Mouse (Mus musculus) retina, postnatal 7 days (tissue): ENCODE data around the gene Majin.
A peak's percentile ranks its signal among the peaks of the same experiment; 100 is the strongest.

ENCODE experiments used
- DNase-seq: peaks from one replicate; pipeline ENCODE4 v3.0.0-alpha.2; 2012; ENCODE audit warnings: low read depth, low spot score

Majin gene

DNA sequence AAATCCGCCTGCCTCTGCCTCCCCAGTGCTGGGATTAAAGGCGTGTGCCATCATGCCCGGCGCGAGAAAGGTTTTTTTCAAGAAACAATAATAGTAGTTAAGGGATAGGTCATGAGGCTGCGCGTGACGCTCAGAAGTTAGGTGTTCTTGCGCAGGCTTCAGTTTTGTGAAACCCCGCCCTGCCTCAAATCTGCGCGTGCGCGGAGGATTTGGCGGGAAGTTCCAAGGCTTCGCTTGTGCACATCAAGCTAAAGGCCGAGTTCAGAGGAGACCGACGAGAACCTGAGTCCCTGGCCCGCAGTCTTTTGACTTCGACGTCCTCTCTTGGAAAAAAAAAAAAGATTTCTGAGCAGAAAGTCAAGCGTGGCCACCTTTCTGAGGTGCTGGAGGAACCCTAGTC is at the start of gene Majin:
TSS of gene Majin (plus strand) at position 258 of the 400 bp plus-strand sequence.
- no peak for DNase-seq

DNA sequence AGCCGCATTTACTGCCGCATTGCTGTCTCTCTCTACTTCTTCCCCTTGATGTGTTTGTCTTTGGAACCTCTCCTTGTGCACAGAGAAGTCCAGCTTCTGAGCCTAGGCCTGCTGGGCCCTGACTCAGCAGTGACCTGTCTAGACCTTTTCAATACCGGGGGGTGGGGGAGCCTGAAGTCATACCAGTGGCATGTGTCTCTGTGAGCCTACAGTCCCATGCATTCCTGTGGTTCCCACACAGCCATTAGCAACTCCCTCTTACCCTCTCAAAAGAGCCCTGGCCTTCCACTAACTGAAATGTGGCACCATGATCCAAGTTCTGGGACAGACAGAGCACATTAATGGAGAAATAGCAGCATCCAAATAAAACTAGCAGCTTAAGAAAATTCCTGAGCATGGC is 47.8 kb upstream of the Majin start:
- DNase-seq, result no peak

DNA sequence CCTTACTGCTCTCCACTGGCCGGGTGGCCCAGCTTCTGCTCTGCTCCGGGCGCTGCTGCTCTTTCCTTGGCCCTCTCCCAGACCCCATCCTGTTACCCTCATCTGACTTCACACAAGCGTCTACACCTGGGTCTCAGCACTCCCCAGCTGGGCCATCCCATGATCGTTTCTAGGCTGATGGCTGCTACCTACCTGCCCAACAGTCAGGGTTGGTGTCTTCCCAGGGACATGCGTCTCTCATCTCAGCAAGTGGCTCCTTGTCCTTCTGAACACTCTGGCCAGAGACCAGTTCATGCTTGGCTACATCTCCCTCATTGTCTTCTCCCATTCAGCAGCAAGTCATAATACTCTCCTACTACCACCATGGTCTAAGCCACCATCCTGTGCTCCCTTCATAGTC is 44.5 kb upstream of the Majin start:
- no peak for DNase-seq

DNA sequence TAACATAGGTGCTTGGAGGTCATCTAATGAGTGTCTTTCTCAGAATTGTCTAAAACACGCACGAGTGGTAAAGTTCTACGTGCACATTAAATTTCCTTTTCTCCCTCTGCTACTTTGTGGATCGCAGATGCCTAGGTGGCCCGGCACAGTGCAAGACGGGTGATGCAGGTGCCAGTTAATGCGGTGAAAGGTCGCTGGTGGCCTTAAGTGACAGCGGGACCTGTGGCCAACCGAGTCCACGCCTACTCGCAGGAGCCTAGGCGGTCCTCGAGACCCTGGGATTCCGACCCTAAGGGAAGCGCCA is 43.9 kb upstream of the Majin start:
- DNase-seq, result no peak

DNA sequence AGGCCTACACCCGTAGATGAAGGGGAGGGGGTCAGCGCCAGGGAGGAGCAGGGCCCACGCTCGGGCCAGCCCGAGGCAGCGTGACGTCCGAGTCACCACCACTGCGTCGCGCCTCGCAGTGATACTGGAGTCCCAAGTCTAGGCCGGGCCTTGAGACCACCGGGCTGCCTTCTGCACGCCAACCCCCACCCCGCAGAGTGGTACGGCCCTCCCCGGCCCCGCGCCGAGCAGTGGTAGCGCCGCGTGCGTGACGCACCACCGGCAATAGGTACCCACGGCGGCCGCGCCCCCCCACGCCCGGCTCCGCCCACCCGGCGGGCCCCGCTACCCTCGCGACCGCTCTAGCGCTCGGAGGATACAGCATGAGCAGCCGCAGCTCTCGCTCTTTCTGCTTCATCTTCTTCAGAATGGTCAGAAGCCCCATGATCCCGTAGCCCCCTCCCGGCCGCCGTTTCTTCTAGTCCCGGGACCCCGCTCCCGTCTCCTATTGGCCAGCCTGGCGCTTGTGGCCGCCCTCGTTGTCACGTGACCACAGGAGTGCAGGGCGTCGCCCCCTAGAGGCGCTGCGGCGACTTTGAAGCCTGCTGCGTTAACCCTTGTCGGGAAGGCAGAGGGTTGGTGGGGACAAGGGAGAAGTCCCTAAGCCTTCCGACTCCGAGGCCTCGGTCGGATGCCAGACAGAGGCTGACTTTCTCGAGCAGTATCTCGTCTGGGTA is 43.4 kb upstream of the Majin start, which contains the start of gene Batf2:
TSS of gene Batf2 (plus strand) at position 306 of the 716 bp plus-strand sequence.
- peak; percentile 91 for DNase-seq

DNA sequence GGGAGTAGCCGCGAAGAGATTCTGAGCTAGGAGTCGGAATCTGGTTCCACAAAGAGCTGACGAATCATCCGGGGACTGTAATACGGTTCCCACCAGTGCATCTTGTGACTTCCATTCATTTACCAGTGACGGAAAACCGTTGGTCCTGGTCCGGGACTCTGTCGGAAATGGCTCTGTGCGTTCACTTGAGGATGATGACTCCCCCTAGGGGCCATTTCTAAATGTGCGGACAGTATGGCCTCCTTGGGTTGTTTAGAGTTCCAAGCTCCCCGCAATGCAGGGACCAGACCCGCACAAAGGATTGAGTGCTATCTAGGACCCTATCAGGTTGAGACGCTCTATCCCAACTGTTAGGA is 42.8 kb upstream of the Majin start, which contains the start of gene Arl2:
TSS of gene Arl2 (minus strand) at position 155 of the 356 bp plus-strand sequence.
- peak; percentile 82 for DNase-seq

DNA sequence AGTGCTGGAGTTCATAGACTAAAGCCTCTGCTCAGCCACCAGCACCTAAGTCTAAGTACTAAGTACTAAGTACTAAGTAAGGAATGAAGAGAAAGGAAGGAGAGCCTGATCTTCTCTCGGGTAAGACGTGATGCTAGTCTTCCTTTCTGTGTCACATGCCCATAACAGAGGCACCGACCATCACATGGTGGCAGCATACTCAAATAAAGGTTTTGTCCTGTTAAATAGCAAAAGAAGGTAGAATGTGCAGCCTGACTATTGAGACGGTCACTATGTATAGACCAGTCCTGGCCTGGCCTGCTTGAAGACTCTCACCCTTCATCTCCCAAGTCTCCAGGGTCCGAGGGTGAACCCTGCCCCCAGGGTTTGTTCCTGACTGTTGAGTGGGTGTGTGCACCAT is 39.3 kb upstream of the Majin start:
- DNase-seq, result no peak

DNA sequence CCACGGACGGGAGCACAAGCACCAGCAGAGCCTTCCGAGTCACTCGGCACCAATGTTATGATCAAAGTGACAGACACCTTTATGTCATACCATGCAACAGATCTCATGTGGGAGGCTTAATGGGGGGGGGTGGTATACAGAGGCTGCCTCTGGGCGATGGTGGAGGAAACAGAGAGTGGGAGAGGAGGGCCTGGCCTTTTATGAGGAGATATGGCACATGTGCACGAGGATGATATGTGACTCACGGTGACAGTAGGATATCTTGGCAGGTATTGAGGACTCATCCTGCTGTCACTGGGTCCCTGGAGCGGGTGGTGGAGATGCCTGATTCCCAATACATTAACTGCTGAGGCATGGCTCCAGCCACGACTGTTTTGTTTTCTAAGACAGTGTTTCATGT is 29.0 kb upstream of the Majin start:
- no peak for DNase-seq

DNA sequence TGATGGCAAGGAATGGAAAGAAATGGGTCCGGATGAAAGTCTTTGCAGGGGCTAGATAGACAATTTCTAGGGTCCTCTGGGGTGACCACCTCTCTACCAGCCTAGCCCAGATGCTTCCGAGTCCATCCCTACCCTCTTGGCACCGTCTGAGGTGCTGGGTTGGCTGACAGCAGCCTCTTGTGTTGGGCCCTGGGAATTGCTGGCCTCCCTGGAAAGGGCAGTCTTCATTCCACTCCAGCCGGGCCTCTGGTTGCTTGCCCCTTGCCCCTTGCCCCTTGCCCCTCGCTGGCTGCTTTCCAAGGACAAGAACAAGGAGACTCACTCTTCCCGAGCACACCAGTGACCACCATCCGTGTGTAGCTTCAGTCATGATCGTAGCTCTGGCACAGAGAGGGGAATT is 27.8 kb upstream of the Majin start:
- no peak for DNase-seq

DNA sequence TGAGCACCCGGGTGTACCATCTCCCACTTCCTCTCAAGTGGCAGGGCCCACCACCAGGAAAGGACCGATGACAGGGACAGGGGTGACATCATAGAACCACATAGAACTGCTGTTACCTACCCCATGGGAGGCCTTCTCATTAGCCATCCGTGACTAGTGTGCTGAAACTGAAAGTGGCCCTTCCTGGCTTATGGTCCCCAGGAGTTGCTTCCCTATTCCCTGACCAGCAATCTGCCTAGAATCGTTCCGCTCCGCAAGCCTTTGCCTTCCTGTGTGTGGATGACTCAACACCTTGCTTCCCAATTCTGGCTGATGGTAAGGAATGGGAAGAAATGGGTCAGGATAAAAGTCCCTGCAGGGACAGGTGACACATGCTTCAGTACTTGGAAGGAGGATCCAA is 27.0 kb upstream of the Majin start:
- no peak for DNase-seq

DNA sequence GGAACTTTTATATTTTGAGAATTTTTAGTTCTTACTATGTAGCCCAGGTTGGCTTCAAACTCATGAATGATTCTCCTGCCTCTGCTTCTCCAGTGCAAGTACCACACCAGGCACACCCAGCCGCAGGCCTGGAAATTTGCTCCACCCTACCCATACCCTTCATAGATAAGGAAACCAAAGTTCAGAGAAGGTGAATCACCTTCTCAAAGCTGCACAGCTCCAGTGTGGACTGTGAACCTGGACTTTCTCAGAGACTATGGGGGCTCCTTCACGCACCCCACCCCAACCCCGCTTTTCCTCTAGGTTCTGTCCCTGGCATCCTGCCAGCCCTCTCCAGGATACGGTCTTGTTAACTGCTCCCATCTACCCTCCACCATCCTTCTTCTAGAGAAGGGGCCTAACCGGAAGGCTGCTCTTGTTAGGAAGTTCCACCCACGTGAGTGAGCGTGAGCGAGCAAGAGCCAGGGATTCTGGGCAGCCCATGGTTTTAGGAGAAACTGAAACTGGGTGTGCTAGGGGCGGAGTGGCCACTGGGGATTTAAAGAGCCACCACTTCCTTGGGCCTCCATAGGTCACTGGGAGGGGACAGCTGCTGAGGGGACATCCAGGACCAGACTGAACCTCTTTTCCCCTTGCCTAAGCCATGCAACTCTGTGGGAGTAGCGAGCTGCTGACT is 20.2 kb upstream of the Majin start:
- no peak for DNase-seq

DNA sequence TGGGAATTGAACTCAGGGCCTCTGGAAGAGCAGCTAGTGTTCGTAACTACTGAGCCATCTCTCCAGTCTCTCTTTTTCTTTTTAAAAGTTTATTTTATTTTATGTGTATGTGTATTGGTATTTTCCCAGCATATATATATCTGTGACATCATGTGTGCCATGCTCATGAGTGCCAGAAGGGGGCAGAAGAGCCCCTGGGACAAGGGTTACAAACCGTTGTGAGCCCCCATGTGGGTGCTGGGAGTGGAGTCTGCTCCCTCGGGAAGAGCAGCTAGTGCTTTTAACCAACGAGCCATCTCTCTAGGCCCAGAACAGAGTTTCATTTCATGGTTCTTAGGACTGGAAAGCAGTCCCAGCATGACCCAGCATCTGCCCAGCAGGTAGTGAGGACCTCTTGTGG is 17.4 kb upstream of the Majin start:
- DNase-seq, result no peak

DNA sequence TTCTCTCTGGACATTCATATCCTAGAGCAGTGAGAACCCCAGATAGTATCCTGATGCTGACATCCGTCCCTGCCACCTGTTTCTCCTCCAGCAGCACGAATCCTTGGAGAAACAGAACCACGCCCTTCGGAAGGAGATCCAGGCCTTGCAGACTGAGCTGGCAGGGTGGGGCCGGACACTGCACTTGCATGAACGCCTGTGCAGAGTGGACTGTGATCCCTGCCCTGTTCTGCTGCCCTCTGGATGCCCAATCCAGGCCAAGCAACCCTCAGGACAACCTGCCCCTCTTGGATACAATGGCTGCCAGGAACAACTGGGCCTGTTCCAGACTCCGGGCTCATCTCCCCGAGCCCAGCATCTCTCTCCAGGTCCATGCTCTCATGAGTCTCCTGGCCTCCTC is 13.0 kb upstream of the Majin start:
- no peak for DNase-seq

DNA sequence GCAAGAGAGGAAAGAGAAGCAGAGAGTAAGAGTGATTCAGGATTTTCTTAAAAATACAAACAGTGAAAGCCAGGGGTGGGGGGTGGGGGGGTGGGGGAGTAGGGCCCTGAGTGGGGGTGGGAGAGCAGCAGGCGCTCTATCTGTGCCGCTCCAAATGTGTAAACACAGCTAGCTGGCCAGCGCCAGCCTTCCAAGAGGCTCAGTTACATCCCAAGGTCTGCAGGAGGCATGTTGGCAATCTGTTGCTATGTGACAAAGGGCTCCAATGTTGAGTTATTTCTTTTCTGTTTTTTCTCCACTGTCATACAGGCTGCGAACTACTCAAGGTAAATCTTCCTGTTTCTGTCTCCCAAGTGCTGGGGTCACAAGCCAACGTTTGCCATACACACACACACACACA is 9.4 kb upstream of the Majin start:
- no peak for DNase-seq

DNA sequence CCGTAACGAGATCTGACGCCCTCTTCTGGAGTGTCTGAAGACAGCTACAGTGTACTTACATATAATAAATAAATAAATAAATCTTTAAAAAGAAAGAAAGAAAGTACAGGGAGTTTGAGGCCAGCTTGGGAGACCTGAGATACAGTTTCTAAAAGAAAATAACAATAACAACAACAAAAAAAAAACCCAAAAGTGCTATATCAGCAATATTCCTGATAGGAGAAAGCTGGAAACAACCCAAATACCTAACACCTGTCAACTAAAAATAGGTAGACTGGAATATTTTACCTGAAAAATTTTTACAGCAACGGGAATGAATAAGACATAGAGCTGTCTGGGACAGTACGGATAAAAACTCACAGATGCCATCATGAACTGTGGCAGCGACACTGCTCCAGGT is 5.4 kb upstream of the Majin start:
- DNase-seq, result no peak

DNA sequence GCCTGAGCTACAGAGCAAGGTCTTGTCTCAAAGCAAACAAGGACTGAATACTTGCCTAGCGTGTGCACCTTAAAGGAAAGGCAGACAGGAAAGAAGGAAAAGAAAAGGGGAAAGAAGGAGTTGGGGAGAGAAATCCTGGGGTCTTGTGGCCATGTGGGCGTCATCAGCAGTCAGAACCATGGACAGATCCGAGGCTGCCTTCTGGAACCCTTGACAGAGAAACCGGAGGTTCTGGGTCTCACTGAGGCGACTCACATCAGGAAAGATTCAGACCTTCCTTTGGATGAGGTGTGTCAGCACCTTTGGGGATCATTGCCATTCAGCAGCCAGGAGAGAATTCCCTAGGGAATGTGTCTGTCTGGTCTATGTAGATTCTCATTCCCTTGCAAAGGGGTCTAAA is 2.6 kb upstream of the Majin start:
- no peak for DNase-seq

DNA sequence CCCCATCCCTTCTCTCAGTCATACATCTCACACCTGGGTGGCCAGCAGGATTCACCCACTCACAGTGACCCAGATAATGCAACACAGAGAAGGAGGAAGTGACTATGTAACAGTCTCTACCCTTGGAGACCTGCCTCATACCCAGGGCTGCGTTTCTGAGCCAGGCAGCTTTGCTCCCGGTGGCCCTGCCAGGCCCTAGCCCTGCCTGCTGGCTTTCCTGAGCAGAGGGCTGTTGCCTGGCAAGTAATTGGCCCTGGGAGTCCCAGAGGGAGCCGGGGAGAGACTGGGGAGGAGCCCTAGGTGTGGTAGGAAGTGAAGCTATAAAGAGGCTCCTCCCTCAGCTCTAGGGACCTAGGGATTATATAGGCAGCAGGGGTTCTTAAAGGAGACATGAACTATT is 1.7 kb upstream of the Majin start:
- DNase-seq, result peak; percentile 27

DNA sequence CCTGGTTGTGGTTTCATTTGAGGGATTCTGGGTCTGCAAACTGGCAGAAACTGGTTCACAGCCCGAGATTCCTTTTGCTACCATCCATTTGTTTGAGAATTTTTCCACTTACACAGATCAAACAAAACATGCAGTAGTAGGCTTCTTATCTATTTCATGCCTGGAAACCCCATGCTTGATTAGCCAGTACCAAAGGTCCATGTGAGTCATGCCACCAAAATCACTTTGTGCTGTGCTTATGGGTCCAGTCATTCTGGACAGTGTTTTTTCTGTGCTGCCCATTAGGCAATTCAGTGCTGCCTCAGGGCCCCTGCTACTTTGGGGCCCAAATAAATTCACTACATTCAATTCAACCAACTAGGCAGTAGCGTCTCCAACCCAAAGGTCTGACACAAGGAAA is 20.1 kb downstream of the Majin start:
- no peak for DNase-seq

DNA sequence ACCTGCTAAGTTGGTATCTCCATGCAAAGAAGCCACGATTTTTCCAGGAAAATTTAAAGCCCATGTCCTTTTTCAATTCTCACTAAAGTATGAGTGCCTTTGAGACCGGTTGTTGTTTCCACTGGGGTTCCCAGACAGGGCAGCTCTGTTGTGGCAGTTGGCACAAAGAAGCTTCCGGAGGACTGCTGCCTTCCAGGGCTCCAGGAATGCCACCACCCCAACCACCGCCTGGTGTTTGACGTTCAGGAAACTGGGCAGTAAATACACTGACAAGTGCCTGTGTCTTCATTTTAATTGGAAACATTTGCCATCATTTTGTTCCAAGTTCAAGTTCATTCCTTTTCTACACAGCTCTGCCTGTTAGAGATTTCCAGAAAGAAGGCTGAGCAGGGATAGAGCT is 22.5 kb downstream of the Majin start:
- no peak for DNase-seq

DNA sequence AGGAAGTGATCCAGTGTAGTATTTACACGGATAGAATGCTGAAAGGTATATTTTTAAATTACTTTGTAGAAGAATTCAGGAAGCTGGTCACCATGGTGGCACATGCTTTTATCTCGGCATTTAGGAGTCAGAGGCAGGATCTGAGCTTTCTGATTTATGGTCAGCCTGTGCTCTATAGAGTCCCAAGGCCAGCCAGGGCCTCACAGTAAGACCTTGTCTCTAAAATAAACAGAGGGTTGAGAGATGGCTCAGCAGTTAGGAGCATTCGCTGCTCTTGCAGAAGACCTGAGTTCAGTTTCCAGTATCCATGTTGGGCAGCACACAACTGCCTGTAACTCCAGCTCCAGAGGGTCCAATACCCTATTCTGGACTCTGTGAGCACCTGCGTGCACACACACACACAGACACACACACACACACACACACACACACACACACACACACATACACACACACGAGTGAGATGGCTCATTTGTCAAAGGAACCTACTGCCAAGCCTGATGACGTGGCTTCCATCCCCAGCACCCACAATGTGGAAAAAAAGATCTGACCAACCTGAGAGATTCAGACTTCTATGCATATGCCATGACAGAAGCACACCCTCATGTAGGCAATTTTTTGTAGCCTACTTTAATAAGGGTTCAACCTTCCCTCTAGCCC is 32.0 kb downstream of the Majin start:
- no peak for DNase-seq

DNA sequence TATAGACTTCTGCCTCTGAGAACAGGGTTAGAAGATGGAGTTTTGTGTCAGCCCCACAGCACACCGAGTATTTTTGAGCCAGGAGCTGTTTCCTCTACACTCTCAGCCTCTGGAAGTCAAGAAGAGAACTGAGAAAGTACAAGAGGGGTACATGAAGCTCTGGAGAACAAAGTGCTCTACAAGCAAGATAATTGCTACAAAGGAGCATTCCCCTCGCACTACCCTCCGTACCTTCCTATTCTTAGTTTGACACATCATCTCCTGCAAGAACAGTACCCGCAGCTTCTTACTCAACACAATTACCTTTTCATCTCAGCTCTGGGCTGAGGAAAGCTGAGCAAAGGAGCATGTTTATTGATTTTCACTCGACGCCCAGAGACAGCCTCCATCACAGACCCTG is 34.4 kb downstream of the Majin start:
- no peak for DNase-seq

DNA sequence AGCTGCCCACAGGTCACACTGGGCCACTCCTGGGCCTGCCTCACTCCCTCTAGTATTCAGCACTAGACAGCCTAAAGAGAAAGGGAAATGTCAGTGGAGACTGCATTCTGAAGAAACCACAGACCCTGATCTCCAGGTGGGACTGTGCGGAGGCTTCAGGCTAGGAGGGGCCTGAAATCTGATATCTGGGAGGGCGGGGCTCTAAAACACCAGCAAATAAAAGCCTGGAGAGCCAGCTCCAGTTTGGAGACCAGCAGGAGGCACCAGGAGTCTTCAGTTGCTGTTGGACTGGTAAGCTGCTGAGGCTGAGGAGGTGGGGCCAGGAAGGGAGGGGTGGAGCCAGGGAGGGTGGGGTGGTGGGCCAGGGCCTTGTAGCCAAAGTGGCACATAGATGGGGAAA is 41.9 kb downstream of the Majin start, which contains the start of gene Gpha2:
TSS of gene Gpha2 (plus strand) at position 246 of the 400 bp plus-strand sequence.
- DNase-seq, result no peak

DNA sequence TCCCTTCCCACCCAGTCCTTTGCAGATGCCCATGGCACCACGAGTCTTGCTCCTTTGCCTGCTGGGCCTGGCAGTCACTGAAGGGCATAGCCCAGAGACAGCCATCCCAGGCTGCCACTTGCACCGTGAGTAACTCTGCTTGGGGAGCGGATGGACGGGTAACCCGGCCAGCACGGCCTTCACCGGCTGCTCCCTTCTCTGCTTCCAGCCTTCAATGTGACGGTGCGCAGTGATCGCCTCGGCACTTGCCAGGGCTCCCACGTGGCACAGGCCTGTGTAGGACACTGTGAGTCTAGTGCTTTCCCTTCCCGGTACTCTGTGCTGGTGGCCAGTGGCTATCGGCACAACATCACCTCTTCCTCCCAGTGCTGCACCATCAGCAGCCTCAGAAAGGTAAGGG is 42.6 kb downstream of the Majin start:
- no peak for DNase-seq
